Mouse (Mus musculus): Measurements from ENCODE around the gene Klf13. TPM values are rescaled to one million over a fixed set of nuclear protein-coding genes. Genes with fewer than 3 reads are reported as not detected.

Gene Klf13
- total and polyA plus RNA-seq, 3 experiments, result 21.6 to 54.6 (median 50.0) TPM

DNA sequence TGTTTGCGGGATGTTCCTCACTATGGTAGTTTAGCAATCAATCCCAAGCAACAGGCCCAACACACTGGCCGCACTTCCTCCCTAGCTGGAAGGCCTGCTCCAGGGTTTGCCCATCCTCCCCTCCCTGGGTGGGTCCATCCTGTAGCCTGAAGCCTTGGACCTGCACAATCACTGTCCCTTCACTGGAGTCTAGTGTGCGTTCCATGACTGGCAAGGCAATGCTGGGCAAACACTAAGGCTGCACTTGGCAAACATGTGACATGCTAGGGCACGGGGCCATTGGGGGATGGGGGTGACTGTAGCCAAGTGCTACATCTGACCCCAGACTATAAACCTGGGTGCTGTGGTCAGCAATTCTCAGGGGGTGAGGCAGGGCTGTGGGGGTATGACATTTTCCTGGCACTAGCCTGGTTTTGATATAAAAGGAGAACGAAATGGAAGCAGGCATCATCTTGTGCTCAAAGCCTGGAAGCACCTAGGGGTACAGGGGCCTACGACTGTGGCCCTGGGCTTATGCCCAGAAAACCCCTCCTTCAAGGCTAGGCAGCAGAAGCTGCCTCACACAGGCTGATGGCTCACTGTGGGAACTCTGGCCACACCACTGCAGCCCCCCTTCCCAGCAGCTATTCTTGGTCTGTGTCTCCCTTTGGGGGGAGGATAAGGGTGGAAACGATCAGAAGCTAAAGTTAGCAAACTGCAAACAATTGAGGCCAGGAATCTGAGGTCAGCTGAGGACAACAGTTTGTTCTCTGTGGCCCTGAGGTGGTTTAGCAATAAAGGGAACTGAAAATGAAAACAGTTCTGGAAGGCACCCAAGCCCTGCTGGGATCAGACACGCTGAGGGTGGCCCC, 27.1 kb downstream of the Klf13 start:
- peak overlapping the region; percentile 29 for H3K4me3 ChIP-seq
- intact Hi-C loops (cut with DNase I), result loop anchor here (1.0 to 2.0 kb wide), 2 partner anchors 14 to 25 kb away; no protein-coding TSS in a partner anchor

GRCm38 (mm10) chr7:63910912-63911311, 27.8 kb downstream of the Klf13 start:
- H3K9ac ChIP-seq (ENCODE audit: low read depth, low read length), result peak overlapping the region; percentile 66

More for the DNA sequence above, 27.1 kb downstream of the Klf13 start:
- DNase-seq, result peak; percentile 85 to 91
- Histone ChIP-seq H3K4me1 (ENCODE audit: control insufficient read depth, insufficient read depth, low read length) (peaks cover 72% of the 10 kb centered on the region), H3K36me3 (ENCODE audit: control insufficient read depth, insufficient read depth, low read length) (peaks cover 42% of the 10 kb centered on the region), H3K27me3 (ENCODE audit: control insufficient read depth, insufficient read depth, low read length) (no peaks in the 10 kb centered on the region), H3K27ac (peak overlapping the region; percentile 97), H3K9ac (ENCODE audit: low read depth, low read length) (peak overlapping the region; percentile 66), H3K79me2 (replicated peaks; ENCODE audit: control insufficient read depth, insufficient read depth, low read length) (peaks cover 3% of the 10 kb centered on the region)
- 2% methylated on average over 8 of the region's 8 CpGs for WGBS
- peak; percentile 69 for TF ChIP-seq POLR2A (IDR thresholded peaks at IDR 0.05; ENCODE audit: insufficient read depth, low read depth, low read length)
- TF ChIP-seq EP300 (IDR thresholded peaks at IDR 0.05; ENCODE audit: insufficient read depth, low read depth, low read length), result peak; percentile 99
- no peak for TF ChIP-seq CTCF (IDR thresholded peaks at IDR 0.05)

GRCm38 (mm10) chr7:63910225-63910624, 28.5 kb downstream of the Klf13 start:
- peak overlapping the region; percentile 39; the same call in 1 of the 2 replicates for H3K9ac ChIP-seq (ENCODE audit: low read depth, low read length)
- TF ChIP-seq CTCF (IDR thresholded peaks at IDR 0.05), result no peak
- TF ChIP-seq EP300 (IDR thresholded peaks at IDR 0.05; ENCODE audit: insufficient read depth, low read depth, low read length), result 0 out of 2 replicates have a peak, but pooled peaks have one; percentile 57
- no peak for TF ChIP-seq POLR2A (IDR thresholded peaks at IDR 0.05; ENCODE audit: insufficient read depth, low read depth, low read length)
- H3K36me3 ChIP-seq (ENCODE audit: control insufficient read depth, insufficient read depth, low read length), result peaks cover 42% of the 10 kb centered on the region
- H3K4me3 ChIP-seq, result no peak overlapping the region
- intact Hi-C loops (cut with DNase I), result no loop called here
- H3K79me2 ChIP-seq (replicated peaks; ENCODE audit: control insufficient read depth, insufficient read depth, low read length), result peaks cover 4% of the 10 kb centered on the region
- no peaks in the 10 kb centered on the region for H3K27me3 ChIP-seq (ENCODE audit: control insufficient read depth, insufficient read depth, low read length)
- peaks cover 67% of the 10 kb centered on the region for H3K4me1 ChIP-seq (ENCODE audit: control insufficient read depth, insufficient read depth, low read length)
- H3K27ac ChIP-seq, result peak overlapping the region; percentile 97
- DNase-seq, result no peak
- WGBS, result 26% methylated on average over 5 of the region's 5 CpGs

More at GRCm38 (mm10) chr7:63910912-63911311, 27.8 kb downstream of the Klf13 start:
- peak in 1 of 2 experiments; percentile 79 for DNase-seq
- Histone ChIP-seq H3K27me3 (ENCODE audit: control insufficient read depth, insufficient read depth, low read length) (no peaks in the 10 kb centered on the region), H3K79me2 (replicated peaks; ENCODE audit: control insufficient read depth, insufficient read depth, low read length) (peaks cover 5% of the 10 kb centered on the region), H3K4me1 (ENCODE audit: control insufficient read depth, insufficient read depth, low read length) (peaks cover 70% of the 10 kb centered on the region), H3K36me3 (ENCODE audit: control insufficient read depth, insufficient read depth, low read length) (peaks cover 43% of the 10 kb centered on the region), H3K4me3 (no peak overlapping the region), H3K27ac (peak overlapping the region; percentile 97)
- WGBS, result 14% methylated on average over 4 of the region's 4 CpGs
- TF ChIP-seq CTCF (IDR thresholded peaks at IDR 0.05) (peak; percentile 58), EP300 (IDR thresholded peaks at IDR 0.05; ENCODE audit: insufficient read depth, low read depth, low read length) (no peak), POLR2A (IDR thresholded peaks at IDR 0.05; ENCODE audit: insufficient read depth, low read depth, low read length) (no peak; the same call in 1 of the 2 replicates)
- intact Hi-C loops (cut with DNase I), result loop anchor here (1.0 kb wide), 1 partner anchor 14 kb away; no protein-coding TSS in a partner anchor

DNA sequence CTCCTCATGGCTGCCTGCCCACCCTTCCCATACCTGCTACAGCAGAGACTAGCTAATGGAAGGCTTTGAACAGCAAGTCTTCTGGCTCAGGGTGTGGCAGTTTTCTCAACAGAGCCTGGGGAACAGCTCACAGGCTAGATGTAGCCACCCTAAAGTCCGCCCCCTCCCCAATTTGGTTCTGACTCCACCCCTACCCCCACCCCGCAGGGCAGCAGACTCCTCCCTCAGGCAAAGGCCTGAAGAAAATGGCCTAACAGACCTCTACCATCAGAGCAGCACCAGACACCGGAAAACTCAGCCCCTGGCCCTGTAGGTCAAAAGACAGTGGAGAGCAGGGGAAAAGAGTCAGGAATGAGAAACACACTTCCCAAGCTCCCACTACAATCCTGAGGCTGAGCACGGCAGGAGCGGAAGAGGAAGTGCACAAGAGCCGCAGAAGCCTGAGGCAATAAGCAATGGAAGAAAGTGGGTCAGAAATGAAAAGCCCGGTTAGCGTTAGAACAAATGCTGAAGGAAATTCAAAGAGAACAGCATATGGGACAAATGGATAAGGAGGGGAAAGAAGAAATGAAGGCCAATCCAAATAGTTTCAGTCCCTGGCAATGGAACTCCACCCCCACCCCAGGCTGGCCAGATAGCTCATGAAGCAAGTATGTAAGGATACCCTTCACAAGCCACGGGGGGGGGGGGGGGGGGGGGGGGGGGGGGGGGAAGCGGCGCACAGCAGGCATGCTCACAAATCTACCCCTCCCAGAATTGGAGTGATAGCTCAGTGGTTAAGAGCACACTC, 30.0 kb downstream of the Klf13 start:
- intact Hi-C loops (cut with DNase I), result no loop called here
- Histone ChIP-seq H3K27ac (peak overlapping the region; percentile 97), H3K4me3 (no peak overlapping the region), H3K27me3 (ENCODE audit: control insufficient read depth, insufficient read depth, low read length) (no peaks in the 10 kb centered on the region), H3K9ac (ENCODE audit: low read depth, low read length) (peak overlapping the region; percentile 48), H3K4me1 (ENCODE audit: control insufficient read depth, insufficient read depth, low read length) (peaks cover 65% of the 10 kb centered on the region), H3K36me3 (ENCODE audit: control insufficient read depth, insufficient read depth, low read length) (peaks cover 48% of the 10 kb centered on the region), H3K79me2 (replicated peaks; ENCODE audit: control insufficient read depth, insufficient read depth, low read length) (peaks cover 4% of the 10 kb centered on the region)
- DNase-seq, result no peak
- 23% methylated on average over 9 of the region's 11 CpGs for WGBS
- no peak for TF ChIP-seq EP300 (IDR thresholded peaks at IDR 0.05; ENCODE audit: insufficient read depth, low read depth, low read length)
- no peak for TF ChIP-seq POLR2A (IDR thresholded peaks at IDR 0.05; ENCODE audit: insufficient read depth, low read depth, low read length)
- no peak for TF ChIP-seq CTCF (IDR thresholded peaks at IDR 0.05)

DNA sequence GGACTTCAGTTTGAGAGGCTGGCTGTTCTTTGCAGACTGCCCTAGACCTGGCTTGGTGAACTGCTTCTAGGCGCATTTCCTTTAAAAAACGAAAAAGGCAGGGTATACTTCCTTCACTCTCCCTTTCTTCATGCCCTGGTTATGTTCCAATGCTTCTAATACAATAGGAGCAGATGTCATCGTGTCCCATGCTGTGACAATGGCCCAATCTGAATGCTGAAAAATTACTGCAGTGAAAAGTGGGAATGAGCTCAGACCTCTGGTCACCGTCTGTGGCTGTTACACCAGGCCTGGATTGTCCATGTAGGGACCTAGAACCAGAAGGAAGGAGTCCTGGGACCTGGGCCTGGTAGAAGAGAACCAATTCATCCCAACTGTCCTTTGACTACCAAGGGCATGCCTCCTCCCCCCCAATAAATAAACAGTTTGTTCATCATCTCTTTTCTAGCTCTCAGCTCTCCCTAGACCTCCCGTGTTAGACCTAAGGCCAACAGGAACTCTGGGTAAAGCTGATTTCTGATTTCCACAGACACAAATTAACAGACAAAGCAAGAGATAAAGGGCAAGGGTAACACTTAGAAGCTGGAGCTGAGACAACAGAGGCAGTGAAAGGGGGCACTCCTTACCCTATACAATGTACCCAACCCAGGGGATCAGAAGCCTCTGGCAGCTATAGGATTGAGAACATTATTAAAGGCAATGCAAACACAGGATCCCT, 30.8 kb downstream of the Klf13 start:
- WGBS, result 44% methylated on average over 5 of the region's 5 CpGs
- Histone ChIP-seq H3K4me1 (ENCODE audit: control insufficient read depth, insufficient read depth, low read length) (peaks cover 64% of the 10 kb centered on the region), H3K36me3 (ENCODE audit: control insufficient read depth, insufficient read depth, low read length) (peaks cover 48% of the 10 kb centered on the region), H3K79me2 (replicated peaks; ENCODE audit: control insufficient read depth, insufficient read depth, low read length) (peaks cover 6% of the 10 kb centered on the region), H3K4me3 (no peak overlapping the region), H3K9ac (ENCODE audit: low read depth, low read length) (peak overlapping the region; percentile 48), H3K27ac (peak overlapping the region; percentile 97), H3K27me3 (ENCODE audit: control insufficient read depth, insufficient read depth, low read length) (no peaks in the 10 kb centered on the region)
- no peak for DNase-seq
- TF ChIP-seq CTCF (IDR thresholded peaks at IDR 0.05) (no peak), POLR2A (IDR thresholded peaks at IDR 0.05; ENCODE audit: insufficient read depth, low read depth, low read length) (0 out of 2 replicates have a peak, but pooled peaks have one; percentile 10)
- intact Hi-C loops (cut with DNase I), result no loop called here
